8 mouse cellular contexts compared by ENCODE assay signal in genomic region chr10:81410350-81410749, GRCm38 (mm10). TPM values are rescaled to one million over a fixed set of nuclear protein-coding genes. Genes with fewer than 3 reads are reported as not detected.
DNase-seq lines count a peak whose midpoint lies in the region; ATAC-seq and TF ChIP-seq lines count a peak whose summit lies in the region.

No protein-coding gene starts in this region.

- no peak overlapping the region for H3K4me3 ChIP-seq in forebrain, postnatal 0 days (ENCODE audit: low read depth, low read length)
- H3K4me3 ChIP-seq in forebrain, embryonic 13.5 days: no peak overlapping the region
- H3K4me3 ChIP-seq in neural tube, embryonic 11.5 days (ENCODE audit: low read depth, low read length): no peak overlapping the region
- no peak overlapping the region for H3K4me3 ChIP-seq in limb, embryonic 11.5 days (ENCODE audit: low read depth, low read length)
- H3K4me3 ChIP-seq in stomach, postnatal 0 days (ENCODE audit: low read depth, low read length): no peak overlapping the region

- no peak overlapping the region for H3K4me2 ChIP-seq in forebrain, postnatal 0 days (ENCODE audit: low read depth)
- H3K4me2 ChIP-seq in forebrain, embryonic 13.5 days: no peak overlapping the region
- 0 out of 2 replicates have a peak overlapping the region, but pooled peaks have one; percentile 7 for H3K4me2 ChIP-seq in neural tube, embryonic 11.5 days (ENCODE audit: low read depth)
- H3K4me2 ChIP-seq in limb, embryonic 11.5 days (ENCODE audit: low read depth, severe bottlenecking): no peak overlapping the region
- H3K4me2 ChIP-seq in stomach, postnatal 0 days (replicated peaks; ENCODE audit: low read depth): no peak overlapping the region

- no peak for ATAC-seq in forebrain, postnatal 0 days
- no peak for ATAC-seq in forebrain, embryonic 13.5 days
- no peak for ATAC-seq in neural tube, embryonic 11.5 days (ENCODE audit: insufficient read depth, low FRiP score, low TSS enrichment)
- no peak for ATAC-seq in limb, embryonic 11.5 days (ENCODE audit: insufficient number of reproducible peaks, low FRiP score, low TSS enrichment, low read depth)
- ATAC-seq in stomach, postnatal 0 days (ENCODE audit: low FRiP score, low TSS enrichment): no peak

- H3K27ac ChIP-seq in forebrain, postnatal 0 days (ENCODE audit: low read depth, low read length): peak overlapping the region; percentile 4; the same call in 1 of the 2 replicates
- no peak overlapping the region for H3K27ac ChIP-seq in forebrain, embryonic 13.5 days
- H3K27ac ChIP-seq in neural tube, embryonic 11.5 days (ENCODE audit: low read depth, low read length): peak overlapping the region; percentile 56; the same call in 1 of the 2 replicates
- peak overlapping the region; percentile 42; the same call in 1 of the 2 replicates for H3K27ac ChIP-seq in limb, embryonic 11.5 days (replicated peaks; ENCODE audit: low read depth, low read length)
- peak overlapping the region; percentile 93 for H3K27ac ChIP-seq in stomach, postnatal 0 days (replicated peaks)

- TF ChIP-seq EP300 in stomach, postnatal 0 days (optimal IDR thresholded peaks at IDR 0.05): no peak

- no peaks in the 10 kb centered on the region for H3K27me3 ChIP-seq in forebrain, postnatal 0 days (ENCODE audit: insufficient read depth, low read length)
- H3K27me3 ChIP-seq in forebrain, embryonic 13.5 days: peaks cover 30% of the 10 kb centered on the region
- peaks cover 17% of the 10 kb centered on the region for H3K27me3 ChIP-seq in neural tube, embryonic 11.5 days (ENCODE audit: control insufficient read depth, insufficient read depth, low read length)
- H3K27me3 ChIP-seq in limb, embryonic 11.5 days (ENCODE audit: control insufficient read depth, insufficient read depth, low read length): peaks cover 11% of the 10 kb centered on the region; the same call in 1 of the 2 replicates
- H3K27me3 ChIP-seq in stomach, postnatal 0 days (ENCODE audit: control insufficient read depth, insufficient read depth, low read length): no peaks in the 10 kb centered on the region

- no peak overlapping the region for H3K9ac ChIP-seq in forebrain, postnatal 0 days
- no peak overlapping the region for H3K9ac ChIP-seq in forebrain, embryonic 13.5 days
- H3K9ac ChIP-seq in neural tube, embryonic 11.5 days (ENCODE audit: low read length): no peak overlapping the region
- no peak overlapping the region for H3K9ac ChIP-seq in limb, embryonic 11.5 days (ENCODE audit: low read length)
- H3K9ac ChIP-seq in stomach, postnatal 0 days (ENCODE audit: low read length): no peak overlapping the region

- 78% methylated on average over 4 of the region's 4 CpGs for WGBS in forebrain, postnatal 0 days
- WGBS in forebrain, embryonic 13.5 days: 74% methylated on average over 4 of the region's 4 CpGs
- WGBS in neural tube, embryonic 11.5 days: 65% methylated on average over 4 of the region's 4 CpGs
- WGBS in limb, embryonic 11.5 days: 68% methylated on average over 4 of the region's 4 CpGs
- WGBS in stomach, postnatal 0 days: 64% methylated on average over 4 of the region's 4 CpGs

- peaks cover 9% of the 10 kb centered on the region; the same call in 1 of the 2 replicates for H3K4me1 ChIP-seq in forebrain, postnatal 0 days (ENCODE audit: insufficient read depth)
- peaks cover 70% of the 10 kb centered on the region for H3K4me1 ChIP-seq in forebrain, embryonic 13.5 days
- H3K4me1 ChIP-seq in neural tube, embryonic 11.5 days (ENCODE audit: control insufficient read depth, insufficient read depth, low read length): peaks cover 53% of the 10 kb centered on the region
- peaks cover 61% of the 10 kb centered on the region for H3K4me1 ChIP-seq in limb, embryonic 11.5 days (ENCODE audit: control insufficient read depth, insufficient read depth, low read length)
- peaks cover 25% of the 10 kb centered on the region for H3K4me1 ChIP-seq in stomach, postnatal 0 days (replicated peaks; ENCODE audit: control insufficient read depth, insufficient read depth)

- DNase-seq in forebrain, postnatal 0 days: no peak
- no peak for DNase-seq in neural tube, embryonic 11.5 days (ENCODE audit: low spot score)
- DNase-seq in neural tube, embryonic 10.5 days (ENCODE audit: extremely low spot score, low spot score): no peak
- no peak for DNase-seq in limb, embryonic 11.5 days (ENCODE audit: low spot score)
- DNase-seq in stomach, postnatal 0 days (ENCODE audit: low spot score): no peak
- no peak for DNase-seq in B cell, adult 2 months
- no peak for DNase-seq in right cerebral cortex, postnatal 14 days

- H3K9me3 ChIP-seq in forebrain, postnatal 0 days (ENCODE audit: low read length): no peaks in the 10 kb centered on the region
- no peaks in the 10 kb centered on the region for H3K9me3 ChIP-seq in forebrain, embryonic 13.5 days (replicated peaks)
- no peaks in the 10 kb centered on the region for H3K9me3 ChIP-seq in neural tube, embryonic 11.5 days (ENCODE audit: control insufficient read depth, low read length)
- no peaks in the 10 kb centered on the region for H3K9me3 ChIP-seq in limb, embryonic 11.5 days (ENCODE audit: control insufficient read depth, low read length)
- no peaks in the 10 kb centered on the region for H3K9me3 ChIP-seq in stomach, postnatal 0 days (ENCODE audit: control insufficient read depth, low read length)

- TF ChIP-seq CTCF in forebrain, postnatal 0 days (IDR thresholded peaks at IDR 0.05; ENCODE audit: low read depth): no peak
- TF ChIP-seq CTCF in stomach, postnatal 0 days (IDR thresholded peaks at IDR 0.05; ENCODE audit: low read depth): no peak

- peaks cover 30% of the 10 kb centered on the region; the same call in 1 of the 2 replicates for H3K36me3 ChIP-seq in forebrain, postnatal 0 days (ENCODE audit: insufficient read depth)
- H3K36me3 ChIP-seq in forebrain, embryonic 13.5 days (ENCODE audit: poor library complexity, severe bottlenecking): peaks cover 30% of the 10 kb centered on the region
- H3K36me3 ChIP-seq in neural tube, embryonic 11.5 days (ENCODE audit: control insufficient read depth, insufficient read depth, low read length): no peaks in the 10 kb centered on the region
- H3K36me3 ChIP-seq in limb, embryonic 11.5 days (ENCODE audit: control insufficient read depth, insufficient read depth, low read length): 0 out of 2 replicates have a peak, but pooled peaks cover 2% of the 10 kb centered on the region
- H3K36me3 ChIP-seq in stomach, postnatal 0 days (ENCODE audit: control insufficient read depth, insufficient read depth, low read length): peaks cover 23% of the 10 kb centered on the region

RNA-seq across cellular contexts. Expression of gene Smim24, which starts 17.5 kb away (rescaled TPM):
- 0.77 and 1.3 TPM in 2 replicates for total RNA-seq in forebrain, postnatal 0 days (2014; rRNA removed)
- polyA plus RNA-seq in forebrain, postnatal 0 days (2015; fragmentation: Nextera tagmentation; extraction: Ambion mirVana): 1.7 TPM in 2 replicates
- 1.8 TPM in 2 replicates for polyA plus RNA-seq in forebrain, embryonic 13.5 days (2015; fragmentation: Nextera tagmentation; extraction: Ambion mirVana)
- 1.9 and 3.5 TPM in 2 replicates for polyA plus RNA-seq in neural tube, embryonic 11.5 days (2014; fragmentation: Nextera tagmentation; extraction: Ambion mirVana)
- polyA plus RNA-seq in limb, embryonic 11.5 days (2014; fragmentation: Nextera tagmentation; extraction: Ambion mirVana): 3.4 and 3.5 TPM in 2 replicates
- polyA plus RNA-seq in stomach, postnatal 0 days (2015; fragmentation: Nextera tagmentation; extraction: Ambion mirVana): 205 and 239 TPM in 2 replicates

RNA-seq across cellular contexts. Expression of gene Gm48552, which starts 21.5 kb away (rescaled TPM):
- total RNA-seq in forebrain, postnatal 0 days (2014; rRNA removed): 5.8 and 16.6 TPM in 2 replicates
- 1.9 and 3.7 TPM in 2 replicates for polyA plus RNA-seq in forebrain, postnatal 0 days (2015; fragmentation: Nextera tagmentation; extraction: Ambion mirVana)
- polyA plus RNA-seq in forebrain, embryonic 13.5 days (2015; fragmentation: Nextera tagmentation; extraction: Ambion mirVana): 2.1 and 2.3 TPM in 2 replicates
- polyA plus RNA-seq in neural tube, embryonic 11.5 days (2014; fragmentation: Nextera tagmentation; extraction: Ambion mirVana): 0.97 and 1.3 TPM in 2 replicates
- polyA plus RNA-seq in limb, embryonic 11.5 days (2014; fragmentation: Nextera tagmentation; extraction: Ambion mirVana): 0.40 and 1.0 TPM in 2 replicates
- polyA plus RNA-seq in stomach, postnatal 0 days (2015; fragmentation: Nextera tagmentation; extraction: Ambion mirVana): 0.29 and 0.36 TPM in 2 replicates

RNA-seq across cellular contexts. Expression of gene Gm48551, which starts 26.1 kb away (rescaled TPM):
- total RNA-seq in forebrain, postnatal 0 days (2014; rRNA removed): 2.5 and 3.3 TPM in 2 replicates
- 5.0 and 7.3 TPM in 2 replicates for polyA plus RNA-seq in forebrain, postnatal 0 days (2015; fragmentation: Nextera tagmentation; extraction: Ambion mirVana)
- polyA plus RNA-seq in forebrain, embryonic 13.5 days (2015; fragmentation: Nextera tagmentation; extraction: Ambion mirVana): 4.2 and 5.8 TPM in 2 replicates
- polyA plus RNA-seq in neural tube, embryonic 11.5 days (2014; fragmentation: Nextera tagmentation; extraction: Ambion mirVana): 1.7 and 3.0 TPM in 2 replicates
- 2.1 and 2.8 TPM in 2 replicates for polyA plus RNA-seq in limb, embryonic 11.5 days (2014; fragmentation: Nextera tagmentation; extraction: Ambion mirVana)
- 1.1 and 1.4 TPM in 2 replicates for polyA plus RNA-seq in stomach, postnatal 0 days (2015; fragmentation: Nextera tagmentation; extraction: Ambion mirVana)

RNA-seq across cellular contexts. Expression of gene Dohh, which starts 26.1 kb away (rescaled TPM):
- 126 and 139 TPM in 2 replicates for total RNA-seq in forebrain, postnatal 0 days (2014; rRNA removed)
- polyA plus RNA-seq in forebrain, postnatal 0 days (2015; fragmentation: Nextera tagmentation; extraction: Ambion mirVana): 111 and 125 TPM in 2 replicates
- 76.7 and 87.3 TPM in 2 replicates for polyA plus RNA-seq in forebrain, embryonic 13.5 days (2015; fragmentation: Nextera tagmentation; extraction: Ambion mirVana)
- polyA plus RNA-seq in neural tube, embryonic 11.5 days (2014; fragmentation: Nextera tagmentation; extraction: Ambion mirVana): 64.1 and 76.1 TPM in 2 replicates
- polyA plus RNA-seq in limb, embryonic 11.5 days (2014; fragmentation: Nextera tagmentation; extraction: Ambion mirVana): 53.7 and 55.7 TPM in 2 replicates
- polyA plus RNA-seq in stomach, postnatal 0 days (2015; fragmentation: Nextera tagmentation; extraction: Ambion mirVana): 59.4 and 63.0 TPM in 2 replicates

RNA-seq across cellular contexts. Expression of gene Fzr1, which starts 32.0 kb away (rescaled TPM):
- 60.2 and 67.2 TPM in 2 replicates for total RNA-seq in forebrain, postnatal 0 days (2014; rRNA removed)
- polyA plus RNA-seq in forebrain, postnatal 0 days (2015; fragmentation: Nextera tagmentation; extraction: Ambion mirVana): 128 and 132 TPM in 2 replicates
- polyA plus RNA-seq in forebrain, embryonic 13.5 days (2015; fragmentation: Nextera tagmentation; extraction: Ambion mirVana): 117 and 128 TPM in 2 replicates
- polyA plus RNA-seq in neural tube, embryonic 11.5 days (2014; fragmentation: Nextera tagmentation; extraction: Ambion mirVana): 112 and 120 TPM in 2 replicates
- 107 and 119 TPM in 2 replicates for polyA plus RNA-seq in limb, embryonic 11.5 days (2014; fragmentation: Nextera tagmentation; extraction: Ambion mirVana)
- polyA plus RNA-seq in stomach, postnatal 0 days (2015; fragmentation: Nextera tagmentation; extraction: Ambion mirVana): 51.4 and 51.6 TPM in 2 replicates

Comparison
In these comparisons a context has a peak if more than half of its experiments do, and no peak if none do; other contexts are left out.
1. RNA of gene Smim24, which starts 17.5 kb away (polyA plus RNA-seq): 205 to 239 TPM in stomach, postnatal 0 days; 3.4 to 3.5 TPM in limb, embryonic 11.5 days, 1.9 to 3.5 TPM in neural tube, embryonic 11.5 days, 1.8 TPM in forebrain, embryonic 13.5 days and 1.7 TPM in forebrain, postnatal 0 days; every median in the first group is over 10 times any median in the second.